Mouse (Mus musculus) cortical plate, adult 2 months (tissue): ENCODE data around the gene Styxl1.

Experiments
- CTCF ChIP-seq: fragments of 200-500 bp; IDR thresholded peaks from 2 replicates; pipeline ENCODE4 v1.5.1; 2011; ENCODE audit warnings: mild to moderate bottlenecking, control low read depth, low read length; ENCODE audit not compliant: insufficient read depth; ENCODE audit errors: extremely low read depth
- POLR2A ChIP-seq: fragments of 200-500 bp; IDR thresholded peaks from 2 replicates; pipeline ENCODE4 v1.6.1; 2011; ENCODE audit warnings: mild to moderate bottlenecking, low read length, control low read depth; ENCODE audit not compliant: insufficient read depth; ENCODE audit errors: extremely low read depth

- TF ChIP-seq CTCF (no peak), POLR2A (no peak)
These were observed 33.4 kb downstream of the Styxl1 start for GRCm38 (mm10) chr5:135744742-135745141.
